27 mouse cellular contexts compared by ENCODE assay signal in genomic region chr13:56216090-56216489, GRCm38 (mm10). TPM values are rescaled to one million over a fixed set of nuclear protein-coding genes. Genes with fewer than 3 reads are reported as not detected.
DNase-seq lines count a peak whose midpoint lies in the region; ATAC-seq and TF ChIP-seq lines count a peak whose summit lies in the region.
"Had no signal": no experiment of that assay in that cellular context is flagged by ENCODE, and none has a peak within 500 bp of the region (broad histone marks: within the 10 kb centered on the region; RNA-seq: fewer than 3 reads in every experiment).

No protein-coding gene starts in this region.

- TF ChIP-seq CTCF in midbrain, postnatal 0 days (IDR thresholded peaks at IDR 0.05): no peak
- no peak for TF ChIP-seq CTCF in CH12.LX (conservative IDR thresholded peaks at IDR 0.05 in 1 of 2, IDR thresholded peaks at IDR 0.05 in 1 of 2; ENCODE audit: low read depth in 2 of 2, low read length in 2 of 2)

- TF ChIP-seq RAD21 in CH12.LX (IDR thresholded peaks at IDR 0.05; ENCODE audit: low read depth, low read length): no peak

- TF ChIP-seq POLR2A in CH12.LX (IDR thresholded peaks at IDR 0.05; ENCODE audit: low read depth, low read length): no peak

- TF ChIP-seq EP300 in CH12.LX (IDR thresholded peaks at IDR 0.05; ENCODE audit: low read length): peak; percentile 21; the same call in 1 of the 2 replicates

- no peak for ATAC-seq in forebrain, embryonic 13.5 days
- no peak for ATAC-seq in midbrain, postnatal 0 days (ENCODE audit: low FRiP score)
- ATAC-seq: forebrain, postnatal 0 days; intestine, embryonic 15.5 days had no signal

- H3K4me2 ChIP-seq in forebrain, embryonic 13.5 days: no peak overlapping the region
- H3K4me2 ChIP-seq in midbrain, postnatal 0 days (ENCODE audit: low read depth, low read length, poor library complexity, severe bottlenecking): no peak overlapping the region
- peak overlapping the region; percentile 57 for H3K4me2 ChIP-seq in CH12.LX (ENCODE audit: insufficient read depth, low read depth, poor library complexity, severe bottlenecking)
- H3K4me2 ChIP-seq: heart, embryonic 11.5 days; intestine, embryonic 15.5 days; liver, embryonic 11.5 days had no signal

- dilution Hi-C loops in CH12.LX (cut with MboI; ENCODE audit: extremely low pct_ligation_motif_present, extremely low pct_unique_long_range_greater_than_20kb, low sequenced_read_pairs): no loop called here

- H3K79me2 ChIP-seq in CH12.LX (replicated peaks; ENCODE audit: control insufficient read depth, extremely low read depth, insufficient read depth, poor library complexity, severe bottlenecking): no peaks in the 10 kb centered on the region

- H3K27ac ChIP-seq in forebrain, embryonic 10.5 days: peak overlapping the region; percentile 70
- H3K27ac ChIP-seq in forebrain, embryonic 13.5 days: no peak overlapping the region
- H3K27ac ChIP-seq in midbrain, embryonic 10.5 days (replicated peaks): peak overlapping the region; percentile 80
- H3K27ac ChIP-seq in midbrain, postnatal 0 days (ENCODE audit: low read depth, low read length): no peak overlapping the region
- peak overlapping the region; percentile 57; the same call in 1 of the 2 replicates for H3K27ac ChIP-seq in CH12.LX (ENCODE audit: insufficient read depth, low read depth)
- H3K27ac ChIP-seq in embryonic facial prominence, embryonic 10.5 days (replicated peaks): peak overlapping the region; percentile 59
- H3K27ac ChIP-seq: intestine, embryonic 15.5 days; macrophage had no signal

- peaks cover 57% of the 10 kb centered on the region for H3K4me1 ChIP-seq in forebrain, embryonic 10.5 days
- H3K4me1 ChIP-seq in forebrain, embryonic 13.5 days: peaks cover 34% of the 10 kb centered on the region
- peaks cover 62% of the 10 kb centered on the region for H3K4me1 ChIP-seq in midbrain, embryonic 10.5 days
- peaks cover 2% of the 10 kb centered on the region; the same call in 1 of the 2 replicates for H3K4me1 ChIP-seq in midbrain, postnatal 0 days (ENCODE audit: insufficient read depth, low read length)
- H3K4me1 ChIP-seq in CH12.LX (ENCODE audit: control insufficient read depth in 1 of 2, insufficient read depth in 2 of 2): peaks cover 25 to 32% of the 10 kb centered on the region in 2 experiments
- peaks cover 37% of the 10 kb centered on the region for H3K4me1 ChIP-seq in embryonic facial prominence, embryonic 10.5 days

- in situ Hi-C loops in CH12.LX (cut with MboI; ENCODE audit: low pct_ligation_motif_present, low pct_unique_long_range_greater_than_20kb, low sequenced_read_pairs): no loop called here

- no peak overlapping the region for H3K4me3 ChIP-seq in forebrain, embryonic 10.5 days
- H3K4me3 ChIP-seq in forebrain, embryonic 13.5 days: no peak overlapping the region
- H3K4me3 ChIP-seq in midbrain, embryonic 10.5 days: 0 out of 2 replicates have a peak overlapping the region, but pooled peaks have one; percentile 12
- H3K4me3 ChIP-seq in midbrain, postnatal 0 days (ENCODE audit: low read depth, low read length): no peak overlapping the region
- H3K4me3 ChIP-seq in CH12.LX (replicated peaks in 1 of 3; ENCODE audit: low read depth in 2 of 3, low read length in 2 of 3, poor library complexity in 1 of 3): no peak overlapping the region
- H3K4me3 ChIP-seq in embryonic facial prominence, embryonic 10.5 days: peak overlapping the region; percentile 16; the same call in 1 of the 2 replicates
- H3K4me3 ChIP-seq: intestine, embryonic 15.5 days had no signal

- no peak for DNase-seq in forebrain, embryonic 10.5 days (ENCODE audit: extremely low spot score, low spot score)
- DNase-seq in midbrain, embryonic 10.5 days (ENCODE audit: low spot score): peak; percentile 49
- no peak for DNase-seq in midbrain, postnatal 0 days (ENCODE audit: low spot score)
- DNase-seq in CH12.LX (ENCODE audit: extremely low read depth): peak; percentile 49
- no peak for DNase-seq in embryonic facial prominence, embryonic 10.5 days (ENCODE audit: low spot score)
- DNase-seq in layer of hippocampus, postnatal 36 days: no peak
- no peak for DNase-seq in layer of hippocampus, adult 9-11 months
- DNase-seq: adrenal gland, postnatal 10 days; cerebellum, adult 11-12 months; cerebellum, postnatal 36 days; forebrain, postnatal 0 days; heart, postnatal 36 days; kidney, postnatal 4 days; lung, adult 2 months; thymus, postnatal 4 days had no signal

- H3K9me3 ChIP-seq in forebrain, embryonic 10.5 days: peaks cover 8% of the 10 kb centered on the region; the same call in 1 of the 2 replicates
- H3K9me3 ChIP-seq in forebrain, embryonic 13.5 days (replicated peaks): peaks cover under 1% of the 10 kb centered on the region; the same call in 1 of the 2 replicates
- H3K9me3 ChIP-seq in midbrain, embryonic 10.5 days (replicated peaks): peaks cover 3% of the 10 kb centered on the region
- H3K9me3 ChIP-seq in midbrain, postnatal 0 days (ENCODE audit: low read length): 0 out of 2 replicates have a peak, but pooled peaks cover 1% of the 10 kb centered on the region
- no peaks in the 10 kb centered on the region for H3K9me3 ChIP-seq in CH12.LX (replicated peaks; ENCODE audit: low read length)
- peaks cover 2% of the 10 kb centered on the region; the same call in 1 of the 2 replicates for H3K9me3 ChIP-seq in embryonic facial prominence, embryonic 10.5 days
- H3K9me3 ChIP-seq: intestine, embryonic 15.5 days had no signal

- WGBS in forebrain, embryonic 10.5 days: 11% methylated on average over 4 of the region's 4 CpGs
- 7% methylated on average over 4 of the region's 4 CpGs for WGBS in forebrain, embryonic 13.5 days
- WGBS in midbrain, embryonic 10.5 days: 5% methylated on average over 4 of the region's 4 CpGs
- WGBS in midbrain, postnatal 0 days: 11% methylated on average over 4 of the region's 4 CpGs
- WGBS in embryonic facial prominence, embryonic 10.5 days: 16% methylated on average over 4 of the region's 4 CpGs

- peaks cover 98% of the 10 kb centered on the region for H3K27me3 ChIP-seq in forebrain, embryonic 10.5 days (ENCODE audit: poor library complexity, severe bottlenecking)
- H3K27me3 ChIP-seq in forebrain, embryonic 13.5 days: peaks cover 29% of the 10 kb centered on the region
- peaks cover 98% of the 10 kb centered on the region for H3K27me3 ChIP-seq in midbrain, embryonic 10.5 days (ENCODE audit: low read depth, poor library complexity, severe bottlenecking)
- H3K27me3 ChIP-seq in midbrain, postnatal 0 days (ENCODE audit: insufficient read depth, low read length): peaks cover 10% of the 10 kb centered on the region; the same call in 1 of the 2 replicates
- no peaks in the 10 kb centered on the region for H3K27me3 ChIP-seq in CH12.LX (replicated peaks)
- H3K27me3 ChIP-seq in embryonic facial prominence, embryonic 10.5 days (replicated peaks; ENCODE audit: low read depth, poor library complexity, severe bottlenecking): peaks cover 96% of the 10 kb centered on the region

- H3K36me3 ChIP-seq in forebrain, embryonic 10.5 days (replicated peaks): no peaks in the 10 kb centered on the region
- 0 out of 2 replicates have a peak, but pooled peaks cover under 1% of the 10 kb centered on the region for H3K36me3 ChIP-seq in forebrain, embryonic 13.5 days (ENCODE audit: poor library complexity, severe bottlenecking)
- 0 out of 2 replicates have a peak, but pooled peaks cover 2% of the 10 kb centered on the region for H3K36me3 ChIP-seq in midbrain, embryonic 10.5 days
- H3K36me3 ChIP-seq in midbrain, postnatal 0 days (ENCODE audit: insufficient read depth, low read length): no peaks in the 10 kb centered on the region
- no peaks in the 10 kb centered on the region for H3K36me3 ChIP-seq in CH12.LX (replicated peaks in 1 of 2; ENCODE audit: control insufficient read depth in 1 of 2, insufficient read depth in 1 of 2, low read length in 1 of 2)
- no peaks in the 10 kb centered on the region for H3K36me3 ChIP-seq in embryonic facial prominence, embryonic 10.5 days (replicated peaks)
- H3K36me3 ChIP-seq: G1E; intestine, embryonic 15.5 days had no signal

- H3K9ac ChIP-seq in forebrain, embryonic 13.5 days: no peak overlapping the region
- H3K9ac ChIP-seq in midbrain, postnatal 0 days (replicated peaks; ENCODE audit: low read length, poor library complexity, severe bottlenecking): no peak overlapping the region
- no peak overlapping the region for H3K9ac ChIP-seq in CH12.LX (ENCODE audit: insufficient read depth, low read depth)
- H3K9ac ChIP-seq: forebrain, postnatal 0 days; intestine, embryonic 15.5 days had no signal

TF ChIP-seq in CH12.LX, 34 proteins besides CTCF, POLR2A, EP300 and RAD21:
- 0 out of 2 replicates have a peak, but pooled peaks have one; percentile 15 for TF ChIP-seq MEF2A (IDR thresholded peaks at IDR 0.05; ENCODE audit: borderline replicate concordance, low read depth, low read length)
- TF ChIP-seq USF2 (conservative IDR thresholded peaks at IDR 0.05; ENCODE audit: low read depth, low read length): no peak
- TF ChIP-seq TCF12 (IDR thresholded peaks at IDR 0.05; ENCODE audit: low read depth, low read length): 0 out of 2 replicates have a peak, but pooled peaks have one; percentile 29

RNA-seq across cellular contexts. Expression of gene Neurog1, which starts 35.9 kb away (rescaled TPM):
- polyA plus RNA-seq in forebrain, embryonic 10.5 days (2016; fragmentation: Nextera tagmentation; extraction: Ambion mirVana): 13.5 and 18.5 TPM in 2 replicates
- polyA plus RNA-seq in forebrain, embryonic 13.5 days (2015; fragmentation: Nextera tagmentation; extraction: Ambion mirVana): 13.0 and 13.1 TPM in 2 replicates
- polyA plus RNA-seq in midbrain, embryonic 10.5 days (2016; fragmentation: Nextera tagmentation; extraction: Ambion mirVana): 33.7 and 34.4 TPM in 2 replicates
- not detected in 2 replicates for total RNA-seq in midbrain, postnatal 0 days (2014; rRNA removed)
- polyA plus RNA-seq in midbrain, postnatal 0 days (2015; fragmentation: Nextera tagmentation; extraction: Ambion mirVana): not detected in 2 replicates
- not detected in 2 replicates for total RNA-seq in CH12.LX (2012; rRNA removed)
- total RNA-seq in CH12.LX (2014; rRNA removed): not detected in 2 replicates
- not detected in 2 replicates for polyA plus RNA-seq in CH12.LX (2012; ENCODE audit: insufficient read length, low read depth)
- 11.2 and 15.5 TPM in 2 replicates for polyA plus RNA-seq in embryonic facial prominence, embryonic 10.5 days (2016; fragmentation: Nextera tagmentation; extraction: Ambion mirVana)
- total RNA-seq in layer of hippocampus, postnatal 36 days (2021): under 1 TPM; 0.23 to 0.27 TPM
- total RNA-seq: adrenal gland, postnatal 10 days; forebrain, postnatal 0 days; gastrocnemius, adult 18-20 months; heart, postnatal 36 days; left cerebral cortex, postnatal 36 days; neutrophil, adult 5-6 weeks had no signal
- polyA plus RNA-seq: forebrain, postnatal 0 days; G1E; gonadal fat pad, adult 2 months; intestine, embryonic 15.5 days; kidney, embryonic 14.5 days; liver, embryonic 11.5 days; lung, adult 2 months; macrophage; small intestine, adult 2 months had no signal

RNA-seq across cellular contexts. Expression of gene Tifab, which starts 37.4 kb away (rescaled TPM):
- polyA plus RNA-seq in forebrain, embryonic 10.5 days (2016; fragmentation: Nextera tagmentation; extraction: Ambion mirVana): 0.97 and 1.2 TPM in 2 replicates
- 0.52 and 0.53 TPM in 2 replicates for polyA plus RNA-seq in forebrain, embryonic 13.5 days (2015; fragmentation: Nextera tagmentation; extraction: Ambion mirVana)
- 1.4 and 1.6 TPM in 2 replicates for polyA plus RNA-seq in midbrain, embryonic 10.5 days (2016; fragmentation: Nextera tagmentation; extraction: Ambion mirVana)
- 0.49 and 0.52 TPM in 2 replicates for total RNA-seq in midbrain, postnatal 0 days (2014; rRNA removed)
- polyA plus RNA-seq in midbrain, postnatal 0 days (2015; fragmentation: Nextera tagmentation; extraction: Ambion mirVana): 0.64 and 0.76 TPM in 2 replicates
- 1.9 and 2.0 TPM in 2 replicates for total RNA-seq in CH12.LX (2012; rRNA removed)
- 3.4 and 4.7 TPM in 2 replicates for total RNA-seq in CH12.LX (2014; rRNA removed)
- polyA plus RNA-seq in CH12.LX (2012; ENCODE audit: insufficient read length, low read depth): 6.2 and 6.7 TPM in 2 replicates
- 1.3 and 1.5 TPM in 2 replicates for polyA plus RNA-seq in embryonic facial prominence, embryonic 10.5 days (2016; fragmentation: Nextera tagmentation; extraction: Ambion mirVana)
- total RNA-seq in layer of hippocampus, postnatal 36 days (2021): 1 to 10 TPM; 1.6 TPM
- polyA plus RNA-seq: G1E had no signal

Comparison
In these comparisons a context has a peak if more than half of its experiments do, and no peak if none do; other contexts are left out.
1. DNase-seq: peak in midbrain, embryonic 10.5 days (single experiment) and CH12.LX (single experiment); none in forebrain, embryonic 10.5 days (single experiment), midbrain, postnatal 0 days (single experiment), embryonic facial prominence, embryonic 10.5 days (single experiment), layer of hippocampus, postnatal 36 days (0 of 2) and layer of hippocampus, adult 9-11 months (single experiment).
2. H3K27ac ChIP-seq: peak in forebrain, embryonic 10.5 days (single experiment), midbrain, embryonic 10.5 days (single experiment), CH12.LX (single experiment) and embryonic facial prominence, embryonic 10.5 days (single experiment); none in forebrain, embryonic 13.5 days (single experiment) and midbrain, postnatal 0 days (single experiment).
3. H3K4me3 ChIP-seq: peak in midbrain, embryonic 10.5 days (single experiment) and embryonic facial prominence, embryonic 10.5 days (single experiment); none in forebrain, embryonic 10.5 days (single experiment), forebrain, embryonic 13.5 days (single experiment), midbrain, postnatal 0 days (single experiment) and CH12.LX (0 of 3).
4. RNA of gene Neurog1, which starts 35.9 kb away (polyA plus RNA-seq): 33.7 to 34.4 TPM in midbrain, embryonic 10.5 days, 13.5 to 18.5 TPM in forebrain, embryonic 10.5 days, 13.0 to 13.1 TPM in forebrain, embryonic 13.5 days and 11.2 to 15.5 TPM in embryonic facial prominence, embryonic 10.5 days; not detected in midbrain, postnatal 0 days and not detected in CH12.LX; every median in the first group is over 10 times any median in the second.